Mouse (Mus musculus): ENCODE data around the gene Etv5. TPM values are rescaled to one million over a fixed set of nuclear protein-coding genes. Genes with fewer than 3 reads are reported as not detected.
"Not testable (repeated sequence)": the region's sequence is repeated elsewhere in the genome, so short reads cannot be mapped to it uniquely, and the experiment has no call there.

Etv5 gene
- polyA plus RNA-seq, 1 experiment from 2014 or later, result 32.1 TPM

DNA sequence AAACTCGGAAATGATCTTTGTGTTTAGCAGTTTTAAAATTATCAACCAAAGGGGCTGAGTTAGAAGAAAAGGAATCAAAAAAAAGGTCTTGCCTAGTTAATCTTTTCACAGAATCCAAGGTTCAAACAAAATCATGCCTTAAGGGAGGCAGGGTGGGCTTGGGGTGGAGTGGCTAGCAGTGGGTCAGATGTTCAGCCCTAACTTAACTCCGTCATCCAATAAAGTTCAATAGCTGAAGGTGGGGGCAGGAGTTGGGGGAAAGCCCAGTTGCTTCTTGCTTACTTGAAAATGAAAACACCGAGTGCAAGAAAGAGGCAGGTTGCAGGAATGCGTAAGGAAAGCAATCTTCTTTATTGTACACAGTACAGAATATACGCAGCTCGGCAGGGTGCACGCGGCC, 58.5 kb downstream of the Etv5 start:
- WGBS, result 71% methylated on average over 8 of the region's 8 CpGs
- H3K4me2 ChIP-seq, result no peak overlapping the region
- ATAC-seq (ENCODE audit: low FRiP score, low read depth), result no peak

DNA sequence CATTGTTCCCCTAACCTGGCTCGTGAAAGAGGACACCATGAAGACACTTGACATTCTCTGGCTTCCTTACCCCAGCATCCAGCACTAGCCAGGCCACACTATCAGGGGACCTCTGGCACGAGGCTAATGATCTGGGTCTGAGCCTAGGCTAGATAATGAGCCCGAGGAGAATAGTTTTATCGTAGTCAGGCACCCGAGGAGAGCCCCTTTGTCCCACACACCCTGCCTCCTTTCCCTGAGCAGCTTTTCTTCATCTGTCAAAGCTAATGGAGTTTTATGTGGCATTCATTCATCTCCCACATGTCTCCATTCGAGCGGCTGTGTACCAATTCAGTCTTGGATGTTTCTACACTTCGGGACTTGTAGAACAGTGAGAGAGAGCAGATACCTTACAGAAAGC, 59.5 kb downstream of the Etv5 start:
- Histone ChIP-seq H3K27ac (replicated peaks) (no peak overlapping the region), H3K4me3 (no peak overlapping the region), H3K9me3 (no peaks in the 10 kb centered on the region), H3K4me2 (no peak overlapping the region), H3K4me1 (replicated peaks) (no peaks in the 10 kb centered on the region), H3K36me3 (no peaks in the 10 kb centered on the region), H3K9ac (no peak overlapping the region), H3K27me3 (no peaks in the 10 kb centered on the region)
- WGBS, result 15% methylated on average over 8 of the region's 8 CpGs
- no peak for ATAC-seq (ENCODE audit: low FRiP score, low read depth)

More for the DNA sequence above, 58.5 kb downstream of the Etv5 start:
- Histone ChIP-seq H3K27ac (replicated peaks) (no peak overlapping the region), H3K4me1 (replicated peaks) (no peaks in the 10 kb centered on the region), H3K36me3 (no peaks in the 10 kb centered on the region), H3K9me3 (no peaks in the 10 kb centered on the region), H3K27me3 (no peaks in the 10 kb centered on the region), H3K4me3 (no peak overlapping the region), H3K9ac (no peak overlapping the region)

DNA sequence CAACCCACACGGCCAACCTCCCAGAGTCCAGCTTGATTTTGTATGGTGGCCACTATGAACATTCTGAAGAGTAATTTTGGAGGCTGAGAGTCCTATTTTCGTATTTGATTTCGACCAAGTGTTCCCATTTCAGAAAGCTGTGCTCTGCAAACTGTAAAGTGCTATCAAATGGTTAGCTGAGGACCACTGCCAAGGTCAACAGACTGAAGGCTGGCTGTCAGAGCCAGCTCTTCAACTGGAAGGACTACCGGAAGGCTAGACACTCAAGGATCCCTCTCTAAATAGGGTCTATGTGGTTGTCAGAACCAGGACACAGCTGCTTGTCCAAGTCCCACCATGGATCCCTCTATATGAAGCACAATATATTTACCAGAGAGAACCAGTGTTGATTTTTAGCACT, 60.2 kb downstream of the Etv5 start:
- 94% methylated on average over 4 of the region's 4 CpGs for WGBS
- Histone ChIP-seq H3K4me3 (no peak overlapping the region), H3K36me3 (no peaks in the 10 kb centered on the region), H3K9ac (no peak overlapping the region), H3K27ac (replicated peaks) (no peak overlapping the region), H3K9me3 (no peaks in the 10 kb centered on the region), H3K4me2 (no peak overlapping the region), H3K4me1 (replicated peaks) (no peaks in the 10 kb centered on the region), H3K27me3 (no peaks in the 10 kb centered on the region)
- ATAC-seq (ENCODE audit: low FRiP score, low read depth), result no peak

DNA sequence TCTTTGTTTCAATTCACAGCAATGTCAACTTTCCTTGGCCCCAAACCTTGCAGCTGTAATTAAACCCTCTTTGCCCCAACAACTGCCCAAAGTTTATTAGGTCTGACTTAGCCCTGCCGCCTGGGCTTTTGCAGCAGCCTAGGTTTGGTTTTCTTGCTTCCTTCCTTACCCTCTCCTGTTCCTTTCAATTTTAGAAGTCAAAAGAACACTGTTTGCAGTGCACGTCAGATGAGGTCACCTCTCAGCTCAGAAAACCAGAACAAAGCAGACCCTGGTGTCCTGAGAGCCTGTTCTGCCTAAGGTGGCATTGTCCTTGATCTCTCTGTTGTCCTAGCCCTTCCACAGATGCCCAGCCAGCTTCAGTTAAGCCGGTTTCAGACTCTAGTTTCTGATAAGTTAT, 61.8 kb downstream of the Etv5 start:
- H3K27ac ChIP-seq (replicated peaks), result no peak overlapping the region
- no peak overlapping the region for H3K4me3 ChIP-seq
- H3K9ac ChIP-seq, result no peak overlapping the region
- no peak overlapping the region for H3K4me2 ChIP-seq
- no peaks in the 10 kb centered on the region for H3K36me3 ChIP-seq
- no peak for ATAC-seq (ENCODE audit: low FRiP score, low read depth)
- WGBS, result 63% methylated on average over 3 of the region's 3 CpGs
- H3K4me1 ChIP-seq (replicated peaks), result peaks cover 3% of the 10 kb centered on the region; the same call in 1 of the 2 replicates
- H3K27me3 ChIP-seq, result no peaks in the 10 kb centered on the region
- no peaks in the 10 kb centered on the region for H3K9me3 ChIP-seq

DNA sequence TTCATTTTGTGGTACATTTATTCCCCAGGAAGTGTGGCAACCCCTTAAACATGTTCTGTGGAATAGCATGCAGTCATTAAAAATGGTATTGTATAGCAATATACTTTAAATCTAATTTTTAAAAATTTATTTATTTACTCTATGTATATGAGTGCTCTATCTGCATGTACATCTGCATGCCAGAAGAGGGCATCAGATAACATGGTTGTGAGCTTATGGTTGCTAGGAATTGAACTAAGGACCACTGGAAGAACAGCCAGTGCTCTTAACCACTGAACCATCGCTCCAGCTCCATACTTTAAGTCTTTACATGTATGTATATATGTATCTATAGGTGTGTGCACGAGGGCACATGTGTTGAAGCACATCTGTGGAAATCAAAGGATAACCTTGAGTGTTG, 64.6 kb downstream of the Etv5 start:
- no peak overlapping the region for H3K9ac ChIP-seq
- WGBS, result 84% methylated on average over 2 of the region's 2 CpGs
- peaks cover 4% of the 10 kb centered on the region; the same call in 1 of the 2 replicates for H3K4me1 ChIP-seq (replicated peaks)
- ATAC-seq (ENCODE audit: low FRiP score, low read depth), result no peak
- no peaks in the 10 kb centered on the region for H3K27me3 ChIP-seq
- H3K4me2 ChIP-seq, result no peak overlapping the region
- H3K36me3 ChIP-seq, result no peaks in the 10 kb centered on the region
- no peak overlapping the region for H3K27ac ChIP-seq (replicated peaks)
- H3K4me3 ChIP-seq, result no peak overlapping the region
- H3K9me3 ChIP-seq, result no peaks in the 10 kb centered on the region

DNA sequence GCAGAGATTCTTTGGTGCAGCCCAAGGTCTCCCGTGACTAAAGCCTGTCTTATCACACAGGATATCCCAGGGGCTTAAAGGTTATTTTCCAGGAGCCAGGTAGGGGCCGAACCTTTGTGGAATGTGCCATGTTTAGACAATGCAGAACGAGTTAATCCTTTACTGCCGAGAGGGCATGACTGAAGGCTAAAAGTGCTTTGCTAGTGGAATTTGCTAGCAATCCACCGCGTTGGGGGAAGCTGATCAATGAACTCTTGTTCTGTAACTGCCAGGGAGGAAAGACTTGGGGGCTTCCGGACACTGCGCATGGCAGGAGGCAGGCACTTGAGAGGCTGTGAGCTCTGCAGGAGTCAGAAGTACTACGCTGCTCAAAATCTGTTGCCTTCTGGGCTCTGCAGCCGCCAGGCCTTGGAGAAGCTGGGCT, 66.8 kb downstream of the Etv5 start:
- 39% methylated on average over 10 of the region's 10 CpGs for WGBS
- Histone ChIP-seq H3K27ac (replicated peaks) (no peak overlapping the region), H3K9ac (no peak overlapping the region), H3K9me3 (no peaks in the 10 kb centered on the region), H3K4me2 (no peak overlapping the region), H3K4me3 (no peak overlapping the region), H3K4me1 (replicated peaks) (peaks cover 4% of the 10 kb centered on the region; the same call in 1 of the 2 replicates), H3K27me3 (no peaks in the 10 kb centered on the region), H3K36me3 (no peaks in the 10 kb centered on the region)
- no peak for ATAC-seq (ENCODE audit: low FRiP score, low read depth)

DNA sequence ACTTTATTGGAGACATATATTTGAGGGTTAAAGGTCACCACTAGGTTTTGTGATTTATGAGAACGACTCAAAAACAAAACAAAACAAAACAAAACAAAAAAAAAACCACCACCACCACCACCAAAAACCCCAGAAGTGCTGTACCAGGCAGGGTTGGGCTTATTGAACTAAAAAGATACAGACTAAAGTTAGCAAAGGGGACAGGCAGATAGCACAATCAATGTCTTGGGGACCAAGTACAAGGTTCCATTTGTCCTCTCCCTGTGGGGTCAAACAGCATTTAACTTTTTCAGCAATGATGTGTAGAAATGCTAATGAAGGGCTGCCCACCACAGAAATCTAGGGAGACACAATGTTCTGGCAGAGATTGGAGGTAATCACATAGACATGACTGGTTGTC, 67.3 kb downstream of the Etv5 start:
- Histone ChIP-seq H3K9ac (no peak overlapping the region), H3K4me3 (no peak overlapping the region), H3K4me1 (replicated peaks) (peaks cover 4% of the 10 kb centered on the region; the same call in 1 of the 2 replicates), H3K36me3 (no peaks in the 10 kb centered on the region), H3K4me2 (no peak overlapping the region), H3K27me3 (no peaks in the 10 kb centered on the region), H3K27ac (replicated peaks) (no peak overlapping the region), H3K9me3 (no peaks in the 10 kb centered on the region)
- ATAC-seq (ENCODE audit: low FRiP score, low read depth), result no peak
- 70% methylated on average over 1 of the region's 1 CpGs for WGBS

DNA sequence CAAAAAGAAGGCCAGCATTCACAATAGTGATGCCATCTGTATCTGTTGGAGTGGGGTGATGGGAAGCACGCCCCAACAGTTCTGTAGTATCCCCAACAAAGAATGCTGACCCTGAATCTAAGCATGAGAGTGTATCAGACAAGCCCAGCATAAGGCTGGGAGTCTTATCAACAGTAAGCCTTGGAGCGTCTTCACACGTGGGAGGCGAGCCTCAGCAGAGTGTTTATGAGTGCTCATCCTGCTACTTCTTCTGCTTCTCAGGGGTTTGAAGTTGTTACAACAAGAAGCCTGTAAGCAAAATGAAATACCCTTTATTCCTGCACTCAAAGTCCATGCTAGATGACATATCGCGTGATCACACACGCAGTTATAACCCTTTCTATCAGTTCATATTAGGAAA, 72.4 kb downstream of the Etv5 start:
- no peak for ATAC-seq (ENCODE audit: low FRiP score, low read depth)

DNA sequence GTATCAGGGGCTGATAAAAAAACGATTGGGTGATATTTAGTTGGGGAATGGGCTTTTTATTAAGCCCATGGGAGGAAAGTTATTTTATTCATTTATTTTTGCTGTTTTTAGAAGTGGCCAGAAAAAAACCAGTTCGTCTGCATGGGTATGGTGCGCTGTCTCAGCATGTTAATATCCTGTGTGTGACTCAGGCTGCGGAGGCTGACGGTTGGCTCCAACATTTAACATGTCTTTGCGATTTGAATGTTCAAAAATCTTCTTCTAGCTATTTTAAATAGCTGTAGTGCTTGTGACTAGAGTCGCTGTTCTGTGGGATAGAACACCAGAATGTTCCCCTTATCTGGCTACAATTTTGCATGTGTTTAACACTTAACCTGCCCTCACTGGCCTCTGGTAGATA, 73.5 kb downstream of the Etv5 start:
- H3K27ac ChIP-seq (replicated peaks), result no peak overlapping the region
- no peaks in the 10 kb centered on the region for H3K36me3 ChIP-seq
- H3K4me1 ChIP-seq (replicated peaks), result no peaks in the 10 kb centered on the region
- no peak overlapping the region for H3K9ac ChIP-seq
- no peaks in the 10 kb centered on the region for H3K9me3 ChIP-seq
- H3K27me3 ChIP-seq, result no peaks in the 10 kb centered on the region
- ATAC-seq (ENCODE audit: low FRiP score, low read depth), result no peak
- no peak overlapping the region for H3K4me3 ChIP-seq
- no peak overlapping the region for H3K4me2 ChIP-seq
- WGBS, result 87% methylated on average over 7 of the region's 7 CpGs

More for the DNA sequence above, 72.4 kb downstream of the Etv5 start:
- Histone ChIP-seq H3K27ac (replicated peaks) (no peak overlapping the region), H3K4me3 (no peak overlapping the region), H3K9me3 (no peaks in the 10 kb centered on the region), H3K27me3 (no peaks in the 10 kb centered on the region), H3K4me2 (no peak overlapping the region), H3K4me1 (replicated peaks) (no peaks in the 10 kb centered on the region), H3K9ac (no peak overlapping the region), H3K36me3 (no peaks in the 10 kb centered on the region)
- 90% methylated on average over 7 of the region's 7 CpGs for WGBS

DNA sequence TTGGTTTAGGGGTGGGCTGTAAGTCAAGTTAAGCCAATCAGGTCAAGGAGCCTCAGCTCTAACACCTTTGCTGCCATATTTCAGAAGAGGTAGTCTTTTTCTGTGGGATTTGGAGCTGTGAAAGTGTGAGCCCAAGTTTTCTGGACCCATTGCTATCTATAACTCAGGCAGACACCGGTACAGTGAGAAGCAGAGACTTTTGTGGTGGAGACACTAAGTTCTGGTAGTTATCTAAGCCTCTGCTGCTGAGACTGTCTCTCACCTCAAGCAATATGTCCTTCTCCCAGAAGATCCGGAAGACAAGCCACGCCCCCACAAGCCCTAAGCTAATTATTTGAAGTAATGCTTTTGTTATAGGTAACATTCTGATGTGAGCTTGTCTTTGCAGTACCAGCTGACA, 73.9 kb downstream of the Etv5 start:
- H3K27ac ChIP-seq (replicated peaks), result no peak overlapping the region
- no peak overlapping the region for H3K4me3 ChIP-seq
- no peak overlapping the region for H3K4me2 ChIP-seq
- H3K27me3 ChIP-seq, result no peaks in the 10 kb centered on the region
- H3K9me3 ChIP-seq, result no peaks in the 10 kb centered on the region
- no peak for ATAC-seq (ENCODE audit: low FRiP score, low read depth)
- no peak overlapping the region for H3K9ac ChIP-seq
- no peaks in the 10 kb centered on the region for H3K36me3 ChIP-seq
- no peaks in the 10 kb centered on the region for H3K4me1 ChIP-seq (replicated peaks)
- WGBS, result 80% methylated on average over 3 of the region's 3 CpGs

DNA sequence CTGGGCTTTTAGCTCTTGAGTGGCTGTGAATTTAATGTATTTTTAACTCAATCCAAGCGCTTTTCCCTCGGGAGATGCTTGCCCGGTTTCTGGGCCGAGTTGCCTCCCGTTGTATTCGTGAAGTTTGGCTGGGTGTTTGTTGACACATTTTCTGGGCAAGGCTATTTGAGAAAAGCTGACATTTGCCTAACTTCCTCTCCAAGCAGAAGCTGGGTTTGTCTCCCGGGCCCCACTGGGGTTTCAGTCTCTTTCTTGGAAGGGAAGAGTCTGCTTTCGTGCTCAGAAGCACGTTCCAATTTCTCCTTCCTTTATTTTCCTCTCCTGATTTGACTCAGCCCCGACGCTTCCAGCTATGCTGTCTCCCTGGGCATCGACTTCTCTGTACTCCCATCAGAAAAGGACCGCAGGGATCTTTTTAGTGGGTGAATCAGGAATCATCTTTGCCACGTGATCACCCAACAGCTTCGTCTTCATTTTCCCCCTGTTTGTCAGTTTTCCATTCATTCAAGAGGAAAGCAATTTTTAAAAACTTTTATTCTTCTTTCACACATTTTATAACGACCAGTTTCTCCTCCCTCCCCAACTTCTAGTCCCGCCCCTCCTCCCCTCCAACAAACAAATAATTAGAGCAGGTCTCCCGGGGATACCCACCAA, 80.7 kb downstream of the Etv5 start:
- 24% methylated on average over 18 of the region's 18 CpGs for WGBS
- H3K27ac ChIP-seq (replicated peaks), result no peak overlapping the region
- ATAC-seq (ENCODE audit: low FRiP score, low read depth), result no peak
- H3K9ac ChIP-seq, result no peak overlapping the region
- H3K27me3 ChIP-seq, result no peaks in the 10 kb centered on the region
- H3K4me2 ChIP-seq, result peak overlapping the region; percentile 36
- peaks cover 8% of the 10 kb centered on the region; the same call in 1 of the 2 replicates for H3K4me1 ChIP-seq (replicated peaks)
- H3K4me3 ChIP-seq, result no peak overlapping the region
- H3K9me3 ChIP-seq, result no peaks in the 10 kb centered on the region
- no peaks in the 10 kb centered on the region for H3K36me3 ChIP-seq

DNA sequence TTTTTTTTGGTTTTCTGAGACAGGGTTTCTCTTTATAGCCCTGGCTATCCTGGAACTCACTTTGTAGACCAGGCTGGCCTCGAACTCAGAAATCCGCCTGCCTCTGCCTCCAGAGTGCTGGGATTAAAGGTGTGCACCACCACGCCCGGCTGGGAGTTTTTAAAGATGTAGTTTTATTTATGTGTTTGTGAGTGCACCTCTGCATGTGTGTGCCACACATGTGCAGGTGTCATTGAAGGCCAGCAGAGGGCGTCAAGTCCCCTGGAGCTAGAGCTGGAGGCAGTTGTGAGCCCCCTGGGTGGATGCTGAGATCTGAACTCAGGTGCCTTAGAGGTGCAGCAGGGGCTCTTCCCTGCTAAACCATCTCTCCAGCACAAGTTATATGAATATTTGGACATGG, 85.3 kb downstream of the Etv5 start:
- not testable (repeated sequence) for ATAC-seq (ENCODE audit: low FRiP score, low read depth); H3K4me2 ChIP-seq; H3K27me3 ChIP-seq; H3K4me3 ChIP-seq; H3K36me3 ChIP-seq; H3K27ac ChIP-seq (replicated peaks); H3K9ac ChIP-seq; H3K9me3 ChIP-seq; H3K4me1 ChIP-seq (replicated peaks)
- 90% methylated on average over 5 of the region's 5 CpGs for WGBS

DNA sequence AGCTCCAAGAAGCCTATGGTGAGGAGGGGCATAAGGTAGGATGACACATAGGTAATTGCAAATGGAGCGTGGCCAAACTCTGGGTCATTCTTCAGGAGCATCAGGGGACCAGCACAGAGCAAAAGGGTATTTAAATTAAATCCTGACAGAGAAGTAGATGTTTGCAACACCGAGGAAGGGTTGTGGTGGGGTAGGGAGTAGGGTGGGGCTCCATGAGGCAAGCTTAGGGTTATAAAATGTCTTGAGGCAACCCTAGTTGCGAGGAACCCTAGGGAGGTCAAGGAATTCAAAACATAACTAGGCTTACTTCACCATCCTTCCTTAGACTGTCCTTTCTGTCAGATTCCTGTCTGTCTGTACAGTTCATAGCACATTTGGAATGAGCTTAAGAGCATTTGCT, 85.9 kb downstream of the Etv5 start:
- H3K4me2 ChIP-seq, result no peak overlapping the region
- H3K4me3 ChIP-seq, result no peak overlapping the region
- H3K36me3 ChIP-seq, result no peaks in the 10 kb centered on the region
- H3K4me1 ChIP-seq (replicated peaks), result 0 out of 2 replicates have a peak, but pooled peaks cover 5% of the 10 kb centered on the region
- ATAC-seq (ENCODE audit: low FRiP score, low read depth), result no peak
- no peak overlapping the region for H3K9ac ChIP-seq
- no peaks in the 10 kb centered on the region for H3K27me3 ChIP-seq
- H3K27ac ChIP-seq (replicated peaks), result no peak overlapping the region
- WGBS, result 81% methylated on average over 3 of the region's 3 CpGs
- no peaks in the 10 kb centered on the region for H3K9me3 ChIP-seq

All from hindbrain, embryonic 15.5 days (tissue).